Mouse (Mus musculus): ENCODE data around the gene Camk1d. TPM values are rescaled to one million over a fixed set of nuclear protein-coding genes. Genes with fewer than 3 reads are reported as not detected.

The Camk1d gene
- polyA plus RNA-seq, 1 experiment: 3.2 TPM

DNA sequence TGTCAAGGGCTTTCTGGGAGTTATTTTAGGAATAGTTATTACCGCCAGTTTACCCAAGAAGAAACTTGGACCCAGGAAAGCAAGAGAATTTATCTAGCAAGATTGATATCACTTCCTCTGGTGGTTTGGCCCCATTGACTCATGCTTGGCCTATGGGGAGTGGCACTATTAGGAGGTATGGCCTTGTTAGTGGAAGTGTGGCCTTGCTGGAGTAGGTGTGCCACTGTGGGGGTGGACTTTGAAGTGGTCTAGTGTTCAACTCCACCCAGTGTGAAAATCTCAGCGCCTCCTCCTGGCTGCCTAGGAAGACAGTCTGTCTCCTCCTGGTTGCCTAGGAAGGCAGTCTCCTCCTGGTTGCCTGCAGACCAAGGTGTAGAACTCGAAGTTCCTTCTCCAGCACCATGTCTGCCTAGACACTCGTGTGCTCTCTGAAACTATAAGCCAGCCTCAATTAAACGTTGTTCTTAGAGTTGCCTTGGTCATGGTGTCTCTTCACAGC, 33.3 kb upstream of the Camk1d start:
- H3K9me3 ChIP-seq (replicated peaks; ENCODE audit: control insufficient read depth, insufficient read depth, low read length, poor library complexity, severe bottlenecking): no peaks in the 10 kb centered on the region
- no peaks in the 10 kb centered on the region for H3K4me1 ChIP-seq (ENCODE audit: control insufficient read depth, insufficient read depth, low read length)
- H3K27ac ChIP-seq (ENCODE audit: insufficient read depth, low read length): no peak overlapping the region
- TF ChIP-seq EP300 (IDR thresholded peaks at IDR 0.05; ENCODE audit: insufficient read depth, low read depth, low read length) (no peak), POLR2A (IDR thresholded peaks at IDR 0.05; ENCODE audit: insufficient read depth, low read length) (no peak), CTCF (IDR thresholded peaks at IDR 0.05; ENCODE audit: low read depth, low read length) (no peak)
- no peak overlapping the region for H3K4me3 ChIP-seq (ENCODE audit: low read depth, low read length)
- H3K27me3 ChIP-seq (ENCODE audit: control insufficient read depth, insufficient read depth, low read length, poor library complexity, severe bottlenecking): no peaks in the 10 kb centered on the region
- H3K9ac ChIP-seq (ENCODE audit: low read depth, poor library complexity, severe bottlenecking): no peak overlapping the region
- H3K36me3 ChIP-seq (ENCODE audit: control insufficient read depth, insufficient read depth, low read length, poor library complexity, severe bottlenecking): no peaks in the 10 kb centered on the region

DNA sequence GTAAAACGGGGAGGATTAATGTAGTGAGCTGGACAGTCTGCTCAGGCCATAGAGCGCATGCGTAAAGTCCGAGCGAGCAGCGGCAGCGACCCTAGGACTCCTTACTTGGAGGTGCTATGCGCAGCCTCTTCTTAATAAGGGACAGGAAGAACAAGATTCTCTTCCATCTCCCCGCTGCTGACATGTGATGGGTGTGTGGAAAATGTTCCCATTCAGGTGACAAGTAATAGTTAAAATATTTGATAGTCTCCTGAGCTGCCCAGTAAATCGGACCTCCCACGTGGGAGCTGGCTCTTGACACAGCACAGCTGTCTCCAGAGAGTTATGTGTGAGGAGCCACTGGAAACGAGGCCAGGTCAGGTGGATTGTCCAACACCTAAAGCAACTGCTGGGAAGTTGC, 32.2 kb upstream of the Camk1d start:
- TF ChIP-seq EP300 (IDR thresholded peaks at IDR 0.05; ENCODE audit: insufficient read depth, low read depth, low read length) (no peak), CTCF (IDR thresholded peaks at IDR 0.05; ENCODE audit: low read depth, low read length) (no peak), POLR2A (IDR thresholded peaks at IDR 0.05; ENCODE audit: insufficient read depth, low read length) (no peak)
- no peaks in the 10 kb centered on the region for H3K36me3 ChIP-seq (ENCODE audit: control insufficient read depth, insufficient read depth, low read length, poor library complexity, severe bottlenecking)
- no peaks in the 10 kb centered on the region for H3K9me3 ChIP-seq (replicated peaks; ENCODE audit: control insufficient read depth, insufficient read depth, low read length, poor library complexity, severe bottlenecking)
- H3K9ac ChIP-seq (ENCODE audit: low read depth, poor library complexity, severe bottlenecking): no peak overlapping the region
- no peaks in the 10 kb centered on the region for H3K27me3 ChIP-seq (ENCODE audit: control insufficient read depth, insufficient read depth, low read length, poor library complexity, severe bottlenecking)
- H3K4me3 ChIP-seq (ENCODE audit: low read depth, low read length): no peak overlapping the region
- no peak overlapping the region for H3K27ac ChIP-seq (ENCODE audit: insufficient read depth, low read length)
- no peaks in the 10 kb centered on the region for H3K4me1 ChIP-seq (ENCODE audit: control insufficient read depth, insufficient read depth, low read length)

DNA sequence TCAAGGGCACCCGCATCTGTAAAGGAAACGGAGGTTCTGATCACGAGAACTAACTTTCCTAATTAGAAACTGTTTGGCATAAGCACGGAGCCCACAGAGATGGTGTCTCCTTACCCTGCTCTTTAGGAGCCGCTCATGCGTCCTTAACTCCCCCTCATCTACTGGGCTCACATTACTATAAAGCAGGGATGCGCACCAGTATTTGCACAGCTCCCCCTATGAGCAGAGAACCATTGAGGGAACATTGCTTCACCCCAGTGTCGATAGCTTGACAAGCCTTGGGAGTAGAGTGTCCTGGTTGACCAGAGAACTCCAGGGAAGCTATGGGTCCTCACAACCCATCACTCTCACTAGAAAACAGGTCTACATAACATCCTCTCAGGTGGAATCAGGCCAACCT, 29.6 kb upstream of the Camk1d start:
- H3K36me3 ChIP-seq (ENCODE audit: control insufficient read depth, insufficient read depth, low read length, poor library complexity, severe bottlenecking): no peaks in the 10 kb centered on the region
- no peaks in the 10 kb centered on the region for H3K9me3 ChIP-seq (replicated peaks; ENCODE audit: control insufficient read depth, insufficient read depth, low read length, poor library complexity, severe bottlenecking)
- no peak overlapping the region for H3K4me3 ChIP-seq (ENCODE audit: low read depth, low read length)
- H3K27ac ChIP-seq (ENCODE audit: insufficient read depth, low read length): no peak overlapping the region
- no peak for TF ChIP-seq EP300 (IDR thresholded peaks at IDR 0.05; ENCODE audit: insufficient read depth, low read depth, low read length)
- TF ChIP-seq POLR2A (IDR thresholded peaks at IDR 0.05; ENCODE audit: insufficient read depth, low read length): no peak
- no peak for TF ChIP-seq CTCF (IDR thresholded peaks at IDR 0.05; ENCODE audit: low read depth, low read length)
- H3K27me3 ChIP-seq (ENCODE audit: control insufficient read depth, insufficient read depth, low read length, poor library complexity, severe bottlenecking): no peaks in the 10 kb centered on the region
- H3K4me1 ChIP-seq (ENCODE audit: control insufficient read depth, insufficient read depth, low read length): no peaks in the 10 kb centered on the region
- H3K9ac ChIP-seq (ENCODE audit: low read depth, poor library complexity, severe bottlenecking): no peak overlapping the region

DNA sequence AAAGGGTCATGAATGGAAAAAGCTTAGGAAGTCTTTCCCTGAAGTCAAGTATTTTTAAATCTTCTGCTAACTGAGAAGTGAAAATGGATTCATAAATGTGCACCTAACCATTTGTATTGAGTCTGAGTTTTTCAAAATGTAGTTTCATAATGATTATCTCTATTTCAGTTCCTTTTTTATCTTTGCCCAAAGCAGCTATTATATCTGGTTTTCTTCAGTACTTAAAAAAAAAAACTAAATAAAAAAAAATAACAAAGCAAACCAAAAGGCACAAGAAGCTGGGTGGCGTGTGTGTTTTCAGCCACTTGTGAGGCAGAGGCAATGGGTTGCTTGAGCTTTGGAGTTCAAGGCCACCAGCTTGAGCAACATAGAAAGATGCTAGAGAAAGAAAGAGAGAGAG, 26.6 kb upstream of the Camk1d start:
- no peak overlapping the region for H3K9ac ChIP-seq (ENCODE audit: low read depth, poor library complexity, severe bottlenecking)
- no peaks in the 10 kb centered on the region for H3K36me3 ChIP-seq (ENCODE audit: control insufficient read depth, insufficient read depth, low read length, poor library complexity, severe bottlenecking)
- H3K27me3 ChIP-seq (ENCODE audit: control insufficient read depth, insufficient read depth, low read length, poor library complexity, severe bottlenecking): no peaks in the 10 kb centered on the region
- no peak for TF ChIP-seq CTCF (IDR thresholded peaks at IDR 0.05; ENCODE audit: low read depth, low read length)
- no peak for TF ChIP-seq POLR2A (IDR thresholded peaks at IDR 0.05; ENCODE audit: insufficient read depth, low read length)
- no peak for TF ChIP-seq EP300 (IDR thresholded peaks at IDR 0.05; ENCODE audit: insufficient read depth, low read depth, low read length)
- H3K4me3 ChIP-seq (ENCODE audit: low read depth, low read length): no peak overlapping the region
- H3K27ac ChIP-seq (ENCODE audit: insufficient read depth, low read length): no peak overlapping the region
- no peaks in the 10 kb centered on the region for H3K4me1 ChIP-seq (ENCODE audit: control insufficient read depth, insufficient read depth, low read length)
- H3K9me3 ChIP-seq (replicated peaks; ENCODE audit: control insufficient read depth, insufficient read depth, low read length, poor library complexity, severe bottlenecking): no peaks in the 10 kb centered on the region

DNA sequence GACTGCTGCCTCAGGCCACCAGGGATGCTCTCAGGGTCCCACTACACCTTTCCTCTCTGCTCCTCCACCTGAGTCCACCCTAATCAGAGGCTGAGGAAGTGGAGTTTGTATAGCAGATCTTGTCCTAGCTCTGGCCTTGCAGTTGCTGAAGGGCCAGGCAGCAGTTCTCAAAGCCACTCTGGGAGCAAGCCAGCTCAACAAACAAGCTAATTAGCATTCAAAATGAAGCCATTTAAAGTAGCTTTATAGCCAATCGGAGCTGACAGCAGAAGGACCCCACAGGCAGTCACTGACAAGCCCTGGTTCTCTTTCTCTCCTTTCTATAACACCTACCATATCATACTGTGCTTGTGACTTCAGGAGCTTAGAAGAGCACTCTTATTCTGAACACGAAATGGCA, 21.6 kb upstream of the Camk1d start:
- Histone ChIP-seq H3K9me3 (replicated peaks; ENCODE audit: control insufficient read depth, insufficient read depth, low read length, poor library complexity, severe bottlenecking) (peaks cover 6% of the 10 kb centered on the region), H3K4me1 (ENCODE audit: control insufficient read depth, insufficient read depth, low read length) (no peaks in the 10 kb centered on the region), H3K9ac (ENCODE audit: low read depth, poor library complexity, severe bottlenecking) (no peak overlapping the region), H3K27me3 (ENCODE audit: control insufficient read depth, insufficient read depth, low read length, poor library complexity, severe bottlenecking) (no peaks in the 10 kb centered on the region), H3K36me3 (ENCODE audit: control insufficient read depth, insufficient read depth, low read length, poor library complexity, severe bottlenecking) (no peaks in the 10 kb centered on the region), H3K27ac (ENCODE audit: insufficient read depth, low read length) (peak overlapping the region; percentile 35; the same call in 1 of the 2 replicates), H3K4me3 (ENCODE audit: low read depth, low read length) (no peak overlapping the region)
- 0 out of 2 replicates have a peak, but pooled peaks have one; percentile 38 for TF ChIP-seq EP300 (IDR thresholded peaks at IDR 0.05; ENCODE audit: insufficient read depth, low read depth, low read length)
- TF ChIP-seq CTCF (IDR thresholded peaks at IDR 0.05; ENCODE audit: low read depth, low read length): no peak

DNA sequence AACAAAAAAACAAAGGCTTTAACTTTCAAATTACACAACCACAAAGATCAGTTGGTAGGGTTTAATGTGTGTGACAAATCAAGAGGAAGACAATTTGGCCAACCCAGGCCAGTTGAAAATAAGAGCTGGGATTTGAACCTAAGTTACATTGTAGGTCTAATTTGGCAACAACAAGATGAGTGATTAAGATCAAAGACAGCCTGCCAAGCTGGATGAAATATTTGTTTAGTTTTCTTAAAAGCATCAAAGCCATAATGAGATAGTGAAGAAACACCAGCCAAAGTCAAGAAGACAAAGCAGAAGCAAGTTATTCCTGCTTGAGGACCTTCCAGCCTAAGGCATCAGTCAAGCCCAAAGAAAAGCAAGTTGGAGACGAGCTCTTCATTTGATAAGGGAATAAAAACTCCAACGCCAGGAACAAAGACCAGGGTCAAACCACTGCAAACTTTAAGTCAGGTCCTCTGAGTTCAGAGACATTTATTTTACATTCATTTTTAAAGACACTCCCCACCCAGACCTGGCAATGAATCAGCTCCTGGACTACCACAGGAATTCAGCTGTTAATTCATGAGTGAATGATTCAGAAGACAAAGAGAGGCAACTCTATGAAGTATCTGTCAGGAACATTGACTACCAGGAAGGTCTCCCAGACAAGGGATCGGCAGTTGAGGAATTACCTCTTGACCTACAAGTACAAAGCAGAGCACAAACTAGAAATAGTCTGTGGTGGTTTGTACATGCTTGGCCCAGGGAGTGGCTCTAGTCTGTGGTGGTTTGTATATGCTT, 19.2 kb upstream of the Camk1d start:
- H3K27ac ChIP-seq (ENCODE audit: insufficient read depth, low read length): no peak overlapping the region
- no peak overlapping the region for H3K4me3 ChIP-seq (ENCODE audit: low read depth, low read length)
- H3K27me3 ChIP-seq (ENCODE audit: control insufficient read depth, insufficient read depth, low read length, poor library complexity, severe bottlenecking): no peaks in the 10 kb centered on the region
- no peaks in the 10 kb centered on the region for H3K36me3 ChIP-seq (ENCODE audit: control insufficient read depth, insufficient read depth, low read length, poor library complexity, severe bottlenecking)
- H3K9me3 ChIP-seq (replicated peaks; ENCODE audit: control insufficient read depth, insufficient read depth, low read length, poor library complexity, severe bottlenecking): peaks cover 6% of the 10 kb centered on the region
- no peaks in the 10 kb centered on the region for H3K4me1 ChIP-seq (ENCODE audit: control insufficient read depth, insufficient read depth, low read length)
- no peak for TF ChIP-seq POLR2A (IDR thresholded peaks at IDR 0.05; ENCODE audit: insufficient read depth, low read length)
- TF ChIP-seq CTCF (IDR thresholded peaks at IDR 0.05; ENCODE audit: low read depth, low read length): no peak
- TF ChIP-seq EP300 (IDR thresholded peaks at IDR 0.05; ENCODE audit: insufficient read depth, low read depth, low read length): no peak
- H3K9ac ChIP-seq (ENCODE audit: low read depth, poor library complexity, severe bottlenecking): no peak overlapping the region

Measured in ES-Bruce4 (cell line).